Mouse (Mus musculus) midbrain, postnatal 0 days (tissue): ENCODE results near the gene Als2cr12. TPM values are rescaled to one million over a fixed set of nuclear protein-coding genes. Genes with fewer than 3 reads are reported as not detected.
A peak's percentile ranks its signal among the peaks of the same experiment; 100 is the strongest.

Source experiments
- ATAC-seq: fragments of 200-750 bp; cut with Nextera tagmentation; 2 replicates; pipeline ENCODE4 v1.8.0; 2017; ENCODE audit warnings: moderate number of reproducible peaks, mild to moderate bottlenecking, moderate TSS enrichment, moderate library complexity; ENCODE audit not compliant: low FRiP score
- DNase-seq: peaks from one replicate; pipeline ENCODE4 v3.0.0-alpha.2; 2015; ENCODE audit warnings: low spot score
- H3K27ac ChIP-seq: fragments of 300-500 bp; sonication (generic); 2 replicates; pipeline ENCODE4 v1.5.1; 2014; ENCODE audit warnings: low read depth, mild to moderate bottlenecking, low read length, mixed read lengths
- H3K27me3 ChIP-seq: fragments of 300-500 bp; sonication (generic); 2 replicates; pipeline ENCODE4 v1.6.1; 2014; ENCODE audit warnings: low read length, control low read depth, mixed read lengths; ENCODE audit not compliant: insufficient read depth
- H3K36me3 ChIP-seq: fragments of 300-500 bp; sonication (generic); 2 replicates; pipeline ENCODE4 v1.6.1; 2014; ENCODE audit warnings: low read length, control low read depth, mixed read lengths; ENCODE audit not compliant: insufficient read depth
- H3K4me1 ChIP-seq: fragments of 300-500 bp; sonication (generic); 2 replicates; pipeline ENCODE4 v1.6.1; 2014; ENCODE audit warnings: mild to moderate bottlenecking, control low read depth, antibody characterized with exemption, low read length, mixed read lengths; ENCODE audit not compliant: insufficient read depth
- H3K4me2 ChIP-seq: fragments of 300-500 bp; sonication (generic); 2 replicates; pipeline ENCODE4 v1.6.1; 2014; ENCODE audit warnings: low read depth, mild to moderate bottlenecking, low read length, mixed read lengths; ENCODE audit not compliant: poor library complexity, severe bottlenecking
- H3K4me3 ChIP-seq: fragments of 300-500 bp; sonication (generic); 2 replicates; pipeline ENCODE4 v1.5.1; 2014; ENCODE audit warnings: low read depth, mild to moderate bottlenecking, low read length, moderate library complexity
- H3K9ac ChIP-seq: fragments of 300-500 bp; sonication (generic); replicated peaks from 2 replicates; pipeline ENCODE4 v1.6.1; 2014; ENCODE audit warnings: mild to moderate bottlenecking, low read length, moderate library complexity, mixed read lengths; ENCODE audit not compliant: poor library complexity, severe bottlenecking
- H3K9me3 ChIP-seq: fragments of 300-500 bp; sonication (generic); 2 replicates; pipeline ENCODE4 v1.6.1; 2016; ENCODE audit warnings: low read length, control low read depth
- CTCF ChIP-seq: IDR thresholded peaks from 2 replicates; pipeline ENCODE4 v1.5.1; 2016; ENCODE audit warnings: antibody characterized with exemption, mild to moderate bottlenecking
- WGBS: fragments of 180-500 bp; shearing (Covaris S2); extraction: QIAGEN DNeasy Blood & Tissue Kit; methylation state at CpG from one replicate; pipeline ENCODE4 v1.1.7; 2014; 5-methylcytosine and 5-hydroxymethylcytosine counted together
- polyA plus RNA-seq: library from polyadenylated mRNA; unstranded; fragments of >200 nt; fragmentation: Nextera tagmentation; extraction: Ambion mirVana; gene quantifications from 2 replicates; pipeline ENCODE4 v1.2.1, GENCODE M21; 2015
- total RNA-seq: library from RNA; depleted of rRNA; stranded (reverse); fragments of >200 nt; gene quantifications from 2 replicates; pipeline ENCODE4 v1.2.3, GENCODE M21; 2014

Gene Als2cr12
- total and polyA plus RNA-seq, 2 experiments from 2014 or later = not detected

GRCm38 (mm10) chr1:58716162-58716882 lies 20.5 kb upstream of the Als2cr12 start:
- Histone ChIP-seq H3K4me2 (no peak overlapping the region), H3K36me3 (no peaks in the 10 kb centered on the region), H3K9ac (no peak overlapping the region), H3K9me3 (no peaks in the 10 kb centered on the region), H3K27me3 (no peaks in the 10 kb centered on the region), H3K27ac (no peak overlapping the region), H3K4me3 (no peak overlapping the region), H3K4me1 (peaks cover 4% of the 10 kb centered on the region; the same call in 1 of the 2 replicates)
- TF ChIP-seq CTCF = no peak
- no peak for DNase-seq
- WGBS = 65% methylated on average over 7 of the region's 7 CpGs
- no peak for ATAC-seq

- Histone ChIP-seq H3K27me3 (no peaks in the 10 kb centered on the region), H3K4me2 (no peak overlapping the region), H3K4me1 (peaks cover 4% of the 10 kb centered on the region; the same call in 1 of the 2 replicates), H3K4me3 (no peak overlapping the region), H3K36me3 (no peaks in the 10 kb centered on the region), H3K27ac (no peak overlapping the region), H3K9ac (no peak overlapping the region), H3K9me3 (no peaks in the 10 kb centered on the region)
- no peak for TF ChIP-seq CTCF
- DNase-seq (no peak), ATAC-seq (no peak)
Measured at GRCm38 (mm10) chr1:58715536-58715935, 19.7 kb upstream of the Als2cr12 start.

DNA sequence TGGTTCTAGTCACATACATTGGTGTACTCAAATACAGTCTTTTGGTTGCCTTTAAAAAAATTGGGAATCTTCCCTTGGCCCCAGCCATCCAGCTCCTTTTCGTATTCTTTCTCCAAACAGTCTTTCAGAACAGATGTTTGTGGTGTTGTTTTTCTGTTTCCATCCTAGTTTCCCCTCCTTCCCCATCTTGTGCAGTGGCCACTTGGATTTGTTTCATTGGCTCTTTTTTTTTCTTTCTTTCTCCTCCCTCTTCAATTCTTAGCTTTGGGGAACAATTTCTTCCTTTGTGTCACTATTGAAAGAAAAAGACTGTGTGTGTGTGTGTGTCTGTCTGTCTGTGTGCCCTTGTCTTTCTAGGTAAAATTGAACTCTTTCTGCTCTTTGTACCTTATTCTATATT lies 18.6 kb upstream of the Als2cr12 start:
- TF ChIP-seq CTCF = no peak
- H3K4me1 ChIP-seq = peaks cover 4% of the 10 kb centered on the region; the same call in 1 of the 2 replicates
- no peaks in the 10 kb centered on the region for H3K9me3 ChIP-seq
- WGBS = 68% methylated on average over 1 of the region's 1 CpGs
- no peak overlapping the region for H3K27ac ChIP-seq
- peak overlapping the region; percentile 51 for H3K4me3 ChIP-seq
- ATAC-seq (no peak), DNase-seq (no peak)
- no peaks in the 10 kb centered on the region for H3K27me3 ChIP-seq
- no peak overlapping the region for H3K9ac ChIP-seq
- H3K36me3 ChIP-seq = no peaks in the 10 kb centered on the region
- H3K4me2 ChIP-seq = peak overlapping the region; percentile 81

DNA sequence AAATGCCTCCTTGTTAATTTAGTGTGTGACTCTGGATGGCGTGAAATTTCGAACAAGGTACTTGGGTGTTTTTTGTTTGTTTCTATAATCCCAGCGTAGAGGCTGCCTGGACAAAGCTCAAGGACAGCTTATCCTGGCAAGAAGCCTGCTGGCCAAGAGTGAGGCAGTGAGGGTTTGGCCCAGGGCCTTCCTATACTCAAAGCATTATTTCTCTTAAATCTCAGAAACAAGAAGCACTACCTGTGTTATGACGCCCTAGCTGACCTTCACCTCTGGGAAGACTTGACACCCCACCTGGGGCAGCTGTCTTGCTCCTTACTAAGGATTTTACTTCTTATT lies 18.1 kb upstream of the Als2cr12 start:
- peak; percentile 58 for DNase-seq
- WGBS = 41% methylated on average over 4 of the region's 4 CpGs
- peaks cover 4% of the 10 kb centered on the region; the same call in 1 of the 2 replicates for H3K4me1 ChIP-seq
- H3K4me2 ChIP-seq = peak overlapping the region; percentile 81
- ATAC-seq = no peak
- TF ChIP-seq CTCF = no peak
- H3K9ac ChIP-seq = peak overlapping the region; percentile 64; the same call in 1 of the 2 replicates
- peak overlapping the region; percentile 51 for H3K4me3 ChIP-seq
- H3K36me3 ChIP-seq = no peaks in the 10 kb centered on the region
- H3K27me3 ChIP-seq = no peaks in the 10 kb centered on the region
- H3K27ac ChIP-seq = peak overlapping the region; percentile 83; the same call in 1 of the 2 replicates
- H3K9me3 ChIP-seq = no peaks in the 10 kb centered on the region

GRCm38 (mm10) chr1:58713081-58713892 lies 17.5 kb upstream of the Als2cr12 start:
- Histone ChIP-seq H3K27me3 (no peaks in the 10 kb centered on the region), H3K36me3 (no peaks in the 10 kb centered on the region), H3K4me1 (peaks cover 4% of the 10 kb centered on the region; the same call in 1 of the 2 replicates), H3K9me3 (no peaks in the 10 kb centered on the region), H3K4me3 (peak overlapping the region; percentile 51), H3K27ac (peak overlapping the region; percentile 83), H3K9ac (peak overlapping the region; percentile 64), H3K4me2 (peak overlapping the region; percentile 81)
- 5% methylated on average over 31 of the region's 31 CpGs for WGBS
- DNase-seq = peak; percentile 83
- peak; percentile 14; the same call in 1 of the 2 replicates for ATAC-seq
- peak; percentile 35; the same call in 1 of the 2 replicates for TF ChIP-seq CTCF
